Mouse (Mus musculus) ES-E14 (cell line): ENCODE results near the gene A830031A19Rik. TPM values are rescaled to one million over a fixed set of nuclear protein-coding genes. Genes with fewer than 3 reads are reported as not detected.

ENCODE experiments used
- DNase-seq: peaks from one replicate; pipeline ENCODE4 v3.0.0-alpha.2; 2013; ENCODE audit warnings: low read depth, low spot score
- H3K27ac ChIP-seq: 2 replicates; pipeline ENCODE4 v1.5.1; 2012; ENCODE audit warnings: low read depth, mild to moderate bottlenecking, low read length, moderate library complexity, mixed read lengths; ENCODE audit not compliant: poor library complexity, insufficient read depth, severe bottlenecking
- H3K36me3 ChIP-seq: 2 replicates; pipeline ENCODE4 v1.6.1; 2012; ENCODE audit warnings: mild to moderate bottlenecking, low read length, moderate library complexity, mixed read lengths; ENCODE audit not compliant: control insufficient read depth, poor library complexity, insufficient read depth, severe bottlenecking
- H3K4me1 ChIP-seq, 2 experiments: fragments of 150-350 bp in 1 of 2; sonication (generic) in 1 of 2; 2 replicates each; pipeline ENCODE4 v1.6.1; 2012; ENCODE audit warnings: low read length in 2 of 2, mild to moderate bottlenecking in 1 of 2, mixed read lengths in 1 of 2; ENCODE audit not compliant: control insufficient read depth in 2 of 2, insufficient read depth in 2 of 2, poor library complexity in 1 of 2
- H3K4me3 ChIP-seq, 2 experiments: fragments of 150-350 bp in 1 of 2; sonication (generic) in 1 of 2; 2 replicates each; pipeline ENCODE4 v1.5.1; 2012; ENCODE audit warnings: low read length in 2 of 2, low read depth in 1 of 2, mild to moderate bottlenecking in 1 of 2, mixed read lengths in 1 of 2; ENCODE audit not compliant: insufficient read depth in 1 of 2, poor library complexity in 1 of 2, severe bottlenecking in 1 of 2
- H3K9ac ChIP-seq: 2 replicates; pipeline ENCODE4 v1.6.1; 2012; ENCODE audit warnings: low read depth, mild to moderate bottlenecking, low read length, mixed read lengths; ENCODE audit not compliant: poor library complexity, insufficient read depth, severe bottlenecking
- H3K9me3 ChIP-seq: fragments of 150-350 bp; sonication (generic); 2 replicates; pipeline ENCODE4 v1.6.1; 2012; ENCODE audit warnings: low read depth, mild to moderate bottlenecking, low read length; ENCODE audit not compliant: control insufficient read depth, insufficient read depth
- CHD2 ChIP-seq: IDR thresholded peaks from 2 replicates; pipeline ENCODE4 v1.6.1; 2014; ENCODE audit warnings: mild to moderate bottlenecking, low read depth, low read length, inconsistent platforms
- HCFC1 ChIP-seq: IDR thresholded peaks from 2 replicates; pipeline ENCODE4 v1.6.1; 2012; ENCODE audit warnings: low read length, inconsistent platforms, borderline replicate concordance; ENCODE audit not compliant: insufficient read depth
- MAFK ChIP-seq: IDR thresholded peaks from 2 replicates; pipeline ENCODE4 v1.6.1; 2014; ENCODE audit warnings: mild to moderate bottlenecking, low read depth, low read length, inconsistent platforms; ENCODE audit not compliant: insufficient read depth
- ZC3H11A ChIP-seq: IDR thresholded peaks from 2 replicates; pipeline ENCODE4 v1.6.1; 2012; ENCODE audit warnings: low read depth, mild to moderate bottlenecking, inconsistent platforms, low read length, borderline replicate concordance
- ZNF384 ChIP-seq: IDR thresholded peaks from 2 replicates; pipeline ENCODE4 v1.6.1; 2012; ENCODE audit warnings: low read depth, low read length, inconsistent platforms
- in situ Hi-C, 2 experiments: fragments of 600-800 bp; cut with MboI; formaldehyde crosslinking; loops; one replicate each; pipeline ENCODE4 v1.15.1; 2025; ENCODE audit warnings: low sequenced_read_pairs in 2 of 2, inconsistent platforms in 1 of 2; ENCODE audit not compliant: unreplicated experiment in 2 of 2
- total RNA-seq: library from RNA; depleted of rRNA; stranded (reverse); fragments of 300-350 nt; gene quantifications from 2 replicates; pipeline ENCODE4 v1.2.3, GENCODE M21; 2012

Gene A830031A19Rik
- total RNA-seq, 1 experiment: not detected

- no peaks in the 10 kb centered on the region for H3K9me3 ChIP-seq
- no peaks in the 10 kb centered on the region for H3K36me3 ChIP-seq
- in situ Hi-C loops: no loop called here
- H3K27ac ChIP-seq: no peak overlapping the region
- no peak for DNase-seq
- H3K9ac ChIP-seq: no peak overlapping the region
- TF ChIP-seq ZNF384 (no peak), CHD2 (no peak), HCFC1 (no peak), ZC3H11A (no peak), MAFK (no peak)
- H3K4me1 ChIP-seq: peaks cover 2 to 4% of the 10 kb centered on the region in 2 experiments; a peak in 2 of 4 replicates
- H3K4me3 ChIP-seq: peak overlapping the region in 1 of 2 experiments; percentile 26; a peak in 1 of 4 replicates
These were observed 16.7 kb upstream of the A830031A19Rik start for GRCm38 (mm10) chr11:24091393-24092080.

DNA sequence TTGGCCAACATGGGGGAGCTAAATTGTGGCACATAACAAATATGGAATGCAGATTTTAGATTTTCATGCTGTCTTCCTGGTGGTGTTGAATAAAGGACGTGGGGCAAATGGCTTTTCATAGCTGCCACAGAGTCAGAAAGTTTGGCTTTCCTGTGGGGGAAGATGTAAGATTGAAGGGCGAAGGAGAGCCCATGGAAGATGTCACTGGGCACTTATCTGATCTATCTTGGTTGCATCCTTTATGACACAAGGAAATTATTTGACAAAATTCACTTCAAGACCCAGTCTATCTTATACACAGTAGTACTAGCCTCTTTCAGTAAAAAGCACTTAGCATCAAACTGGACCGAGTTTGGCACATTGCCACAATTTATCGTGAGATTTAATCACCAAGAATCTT is 15.6 kb upstream of the A830031A19Rik start:
- no peak overlapping the region for H3K9ac ChIP-seq
- DNase-seq: no peak
- no peaks in the 10 kb centered on the region for H3K9me3 ChIP-seq
- no peaks in the 10 kb centered on the region for H3K36me3 ChIP-seq
- H3K27ac ChIP-seq: no peak overlapping the region
- H3K4me1 ChIP-seq: peaks cover 2 to 6% of the 10 kb centered on the region in 2 experiments; a peak in 2 of 4 replicates
- TF ChIP-seq ZC3H11A (no peak), HCFC1 (no peak), CHD2 (no peak), ZNF384 (no peak), MAFK (no peak)
- H3K4me3 ChIP-seq: no peak overlapping the region
- in situ Hi-C loops: no loop called here

DNA sequence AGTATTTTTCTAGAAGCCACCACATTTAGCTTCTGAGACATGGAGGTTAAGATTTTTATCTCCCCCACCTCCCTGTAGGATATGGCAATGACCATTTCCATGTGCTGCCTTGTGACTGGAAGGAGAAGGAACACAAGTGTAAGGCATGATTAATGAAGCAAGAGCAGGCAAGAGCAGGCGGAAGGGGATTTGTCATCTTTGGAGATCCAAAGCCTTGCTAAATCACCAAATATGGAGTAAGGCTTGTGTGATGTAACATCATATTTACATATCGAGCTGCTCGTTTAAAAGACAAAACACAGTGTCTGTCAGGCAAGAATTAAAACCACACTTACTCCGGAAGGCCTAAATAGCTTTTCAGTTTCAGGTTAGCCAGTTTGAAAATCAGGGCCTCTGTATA is 12.2 kb upstream of the A830031A19Rik start:
- Histone ChIP-seq H3K4me1 (peaks cover 2 to 5% of the 10 kb centered on the region in 2 experiments; a peak in 2 of 4 replicates), H3K9ac (no peak overlapping the region), H3K27ac (no peak overlapping the region), H3K9me3 (no peaks in the 10 kb centered on the region), H3K36me3 (no peaks in the 10 kb centered on the region; the same call in 1 of the 2 replicates), H3K4me3 (no peak overlapping the region)
- no peak for TF ChIP-seq HCFC1
- TF ChIP-seq MAFK: no peak
- no peak for TF ChIP-seq ZNF384
- no peak for TF ChIP-seq ZC3H11A
- TF ChIP-seq CHD2: no peak
- in situ Hi-C loops: no loop called here
- no peak for DNase-seq

DNA sequence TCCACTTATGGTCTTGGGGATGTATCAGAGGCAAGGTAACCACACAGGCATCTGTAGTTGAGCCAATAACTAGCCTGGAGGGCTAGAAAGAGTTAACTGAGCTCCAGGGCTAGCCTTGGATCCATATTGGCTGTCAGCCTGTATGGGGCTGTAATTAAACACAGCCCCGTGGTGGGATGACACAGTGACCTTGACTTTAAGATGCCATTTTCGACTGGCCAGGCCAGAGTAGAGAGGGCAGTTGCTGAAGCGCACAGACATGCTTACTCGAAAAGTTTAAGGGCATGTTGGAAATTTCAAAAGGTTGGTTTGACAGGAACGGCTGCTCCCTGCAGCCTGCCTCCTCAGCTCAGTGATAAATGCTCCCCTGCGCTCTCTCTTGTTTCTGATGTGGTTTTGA is 11.1 kb upstream of the A830031A19Rik start:
- Histone ChIP-seq H3K27ac (no peak overlapping the region), H3K36me3 (no peaks in the 10 kb centered on the region; the same call in 1 of the 2 replicates), H3K4me1 (peaks cover 0 to 5% of the 10 kb centered on the region in 2 experiments; a peak in 1 of 4 replicates), H3K9ac (no peak overlapping the region), H3K9me3 (no peaks in the 10 kb centered on the region), H3K4me3 (no peak overlapping the region)
- no peak for DNase-seq
- TF ChIP-seq HCFC1 (no peak), ZC3H11A (no peak), MAFK (no peak), ZNF384 (no peak), CHD2 (no peak)
- in situ Hi-C loops: no loop called here
